9 mouse cellular contexts compared by ENCODE assay signal in the genomic region with DNA sequence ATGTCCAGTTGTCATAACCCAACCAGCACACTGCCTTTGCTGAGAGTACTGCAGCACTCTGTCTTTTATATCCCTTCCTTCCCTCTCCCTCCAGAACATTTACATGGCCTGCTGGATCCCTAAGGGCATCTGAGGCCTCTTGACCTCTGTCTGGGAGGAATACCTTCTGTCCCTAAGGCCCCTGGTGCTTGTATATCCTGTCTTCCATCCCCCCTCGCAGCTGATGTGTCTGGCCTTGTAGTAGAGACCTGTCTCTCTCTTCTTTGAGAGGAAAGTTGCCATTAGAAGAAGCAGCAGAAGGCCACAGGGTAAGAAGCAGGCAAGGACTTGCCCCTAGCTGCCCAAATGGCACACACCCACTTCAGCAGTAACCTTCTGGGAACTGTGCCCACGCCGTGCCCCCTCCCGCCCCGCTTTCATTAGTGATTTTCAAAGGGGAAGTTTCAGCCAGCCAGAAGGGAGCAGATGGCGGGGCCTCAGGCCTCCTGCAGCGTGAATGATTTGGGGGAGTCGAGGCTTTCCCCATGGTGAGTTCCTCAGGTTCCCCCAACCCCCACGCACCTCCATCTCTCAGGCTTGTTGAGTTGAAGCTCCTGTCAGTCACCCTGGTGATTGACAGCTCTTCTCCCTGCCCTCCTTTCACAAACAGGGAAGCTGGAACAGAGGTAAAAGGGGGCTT. TPM values are rescaled to one million over a fixed set of nuclear protein-coding genes. Genes with fewer than 3 reads are reported as not detected.
A peak's percentile ranks its signal among the peaks of the same experiment; 100 is the strongest.
DNase-seq lines count a peak whose midpoint lies in the region; ATAC-seq and TF ChIP-seq lines count a peak whose summit lies in the region.
"Had no signal": no experiment of that assay in that cellular context is flagged by ENCODE, and none has a peak within 500 bp of the region (broad histone marks: within the 10 kb centered on the region; RNA-seq: fewer than 3 reads in every experiment).

No protein-coding gene starts in this region.

- no peak for DNase-seq in heart, embryonic 10.5 days (ENCODE audit: low spot score)
- DNase-seq in heart, postnatal 14 days: no peak
- DNase-seq in limb, embryonic 11.5 days (ENCODE audit: low spot score): peak; percentile 77
- DNase-seq in T-cell, adult 2 months (ENCODE audit: low spot score): no peak

- H3K36me3 ChIP-seq in heart, embryonic 10.5 days: no peaks in the 10 kb centered on the region
- no peaks in the 10 kb centered on the region for H3K36me3 ChIP-seq in ES-Bruce4 (ENCODE audit: control insufficient read depth, insufficient read depth, low read length, poor library complexity, severe bottlenecking)
- no peaks in the 10 kb centered on the region for H3K36me3 ChIP-seq in heart, embryonic 14.5 days (ENCODE audit: control insufficient read depth, insufficient read depth, low read length)
- no peaks in the 10 kb centered on the region for H3K36me3 ChIP-seq in limb, embryonic 11.5 days (ENCODE audit: control insufficient read depth, insufficient read depth, low read length)
- no peaks in the 10 kb centered on the region for H3K36me3 ChIP-seq in neural tube, embryonic 12.5 days
- H3K36me3 ChIP-seq: G1E had no signal

- peak overlapping the region; percentile 45 for H3K4me2 ChIP-seq in heart, embryonic 14.5 days (ENCODE audit: low read length)
- H3K4me2 ChIP-seq in limb, embryonic 11.5 days (ENCODE audit: low read depth, severe bottlenecking): peak overlapping the region; percentile 37
- peak overlapping the region; percentile 51 for H3K4me2 ChIP-seq in neural tube, embryonic 12.5 days (replicated peaks)

- intact Hi-C loops in heart, postnatal 14 days (cut with DNase I): no loop called here

- no peaks in the 10 kb centered on the region for H3K27me3 ChIP-seq in heart, embryonic 10.5 days (ENCODE audit: insufficient read depth, poor library complexity, severe bottlenecking)
- H3K27me3 ChIP-seq in ES-Bruce4 (ENCODE audit: control insufficient read depth, insufficient read depth, low read length, poor library complexity, severe bottlenecking): no peaks in the 10 kb centered on the region
- no peaks in the 10 kb centered on the region for H3K27me3 ChIP-seq in heart, embryonic 14.5 days (ENCODE audit: control insufficient read depth, insufficient read depth, low read length)
- H3K27me3 ChIP-seq in limb, embryonic 11.5 days (ENCODE audit: control insufficient read depth, insufficient read depth, low read length): no peaks in the 10 kb centered on the region
- H3K27me3 ChIP-seq in neural tube, embryonic 12.5 days (replicated peaks): no peaks in the 10 kb centered on the region

- peak overlapping the region; percentile 28 for H3K4me3 ChIP-seq in heart, embryonic 10.5 days
- H3K4me3 ChIP-seq in ES-Bruce4 (ENCODE audit: low read depth, low read length): no peak overlapping the region
- no peak overlapping the region for H3K4me3 ChIP-seq in cortical plate, adult 2 months (ENCODE audit: insufficient read depth, low read length)
- H3K4me3 ChIP-seq in heart, embryonic 14.5 days (ENCODE audit: control insufficient read depth in 1 of 2, insufficient read depth in 1 of 2, low read depth in 1 of 2, low read length in 2 of 2): no peak overlapping the region
- H3K4me3 ChIP-seq in limb, embryonic 11.5 days (ENCODE audit: low read depth, low read length): peak overlapping the region; percentile 12; the same call in 1 of the 2 replicates
- H3K4me3 ChIP-seq in neural tube, embryonic 12.5 days: no peak overlapping the region

- WGBS in heart, embryonic 10.5 days: 10% methylated on average over 9 of the region's 9 CpGs
- 24% methylated on average over 9 of the region's 9 CpGs for WGBS in heart, embryonic 14.5 days
- WGBS in limb, embryonic 11.5 days: 3% methylated on average over 9 of the region's 9 CpGs
- WGBS in neural tube, embryonic 12.5 days: 4% methylated on average over 9 of the region's 9 CpGs

- H3K9ac ChIP-seq in ES-Bruce4 (ENCODE audit: low read depth, poor library complexity, severe bottlenecking): peak overlapping the region; percentile 3
- peak overlapping the region; percentile 21 for H3K9ac ChIP-seq in heart, embryonic 14.5 days (ENCODE audit: low read length)
- peak overlapping the region; percentile 38; the same call in 1 of the 2 replicates for H3K9ac ChIP-seq in limb, embryonic 11.5 days (ENCODE audit: low read length)
- H3K9ac ChIP-seq in neural tube, embryonic 12.5 days: no peak overlapping the region

- TF ChIP-seq CTCF in ES-Bruce4 (IDR thresholded peaks at IDR 0.05; ENCODE audit: low read depth, low read length): no peak
- TF ChIP-seq CTCF in cortical plate, adult 2 months (IDR thresholded peaks at IDR 0.05; ENCODE audit: extremely low read depth, insufficient read depth, low read length): no peak

- H3K27ac ChIP-seq in heart, embryonic 10.5 days: peak overlapping the region; percentile 82
- peak overlapping the region; percentile 60 for H3K27ac ChIP-seq in ES-Bruce4 (ENCODE audit: insufficient read depth, low read length)
- peak overlapping the region; percentile 32; the same call in 1 of the 2 replicates for H3K27ac ChIP-seq in cortical plate, adult 2 months (ENCODE audit: insufficient read depth, low read length)
- H3K27ac ChIP-seq in heart, embryonic 14.5 days (replicated peaks in 1 of 2; ENCODE audit: control insufficient read depth in 1 of 2, insufficient read depth in 1 of 2, low read depth in 2 of 2, low read length in 2 of 2): peak overlapping the region; percentile 84
- peak overlapping the region; percentile 98 for H3K27ac ChIP-seq in limb, embryonic 11.5 days (replicated peaks; ENCODE audit: low read depth, low read length)
- peak overlapping the region; percentile 63 for H3K27ac ChIP-seq in neural tube, embryonic 12.5 days

- H3K9me3 ChIP-seq in heart, embryonic 10.5 days: no peaks in the 10 kb centered on the region
- H3K9me3 ChIP-seq in ES-Bruce4 (replicated peaks; ENCODE audit: control insufficient read depth, insufficient read depth, low read length, poor library complexity, severe bottlenecking): no peaks in the 10 kb centered on the region
- no peaks in the 10 kb centered on the region for H3K9me3 ChIP-seq in heart, embryonic 14.5 days (ENCODE audit: control insufficient read depth, low read length)
- no peaks in the 10 kb centered on the region for H3K9me3 ChIP-seq in limb, embryonic 11.5 days (ENCODE audit: control insufficient read depth, low read length)
- no peaks in the 10 kb centered on the region for H3K9me3 ChIP-seq in neural tube, embryonic 12.5 days
- H3K9me3 ChIP-seq: G1E had no signal

- no peak for ATAC-seq in heart, embryonic 14.5 days (ENCODE audit: insufficient number of reproducible peaks, insufficient read depth, low FRiP score, low read depth)
- peak; percentile 12 for ATAC-seq in limb, embryonic 11.5 days (ENCODE audit: insufficient number of reproducible peaks, low FRiP score, low TSS enrichment, low read depth)
- ATAC-seq in neural tube, embryonic 12.5 days (ENCODE audit: low FRiP score, low read depth): peak; percentile 56

- no peak for TF ChIP-seq POLR2A in ES-Bruce4 (IDR thresholded peaks at IDR 0.05; ENCODE audit: insufficient read depth, low read length)
- TF ChIP-seq POLR2A in cortical plate, adult 2 months (IDR thresholded peaks at IDR 0.05; ENCODE audit: extremely low read depth, insufficient read depth, low read length): no peak

- TF ChIP-seq EP300 in ES-Bruce4 (IDR thresholded peaks at IDR 0.05; ENCODE audit: insufficient read depth, low read depth, low read length): peak; percentile 78; the same call in 1 of the 2 replicates

- H3K4me1 ChIP-seq in heart, embryonic 10.5 days: peaks cover 25% of the 10 kb centered on the region
- H3K4me1 ChIP-seq in ES-Bruce4 (ENCODE audit: control insufficient read depth, insufficient read depth, low read length): peaks cover 9% of the 10 kb centered on the region
- no peaks in the 10 kb centered on the region for H3K4me1 ChIP-seq in cortical plate, adult 2 months (ENCODE audit: control insufficient read depth, insufficient read depth, low read length)
- H3K4me1 ChIP-seq in heart, embryonic 14.5 days (ENCODE audit: control insufficient read depth in 2 of 2, insufficient read depth in 2 of 2, low read length in 2 of 2): peaks cover 14 to 17% of the 10 kb centered on the region in 2 experiments
- peaks cover 20% of the 10 kb centered on the region for H3K4me1 ChIP-seq in limb, embryonic 11.5 days (ENCODE audit: control insufficient read depth, insufficient read depth, low read length)
- H3K4me1 ChIP-seq in neural tube, embryonic 12.5 days: peaks cover 34% of the 10 kb centered on the region

RNA-seq across cellular contexts. Expression of gene Chd9, which starts 33.3 kb away (rescaled TPM):
- 31.5 and 36.8 TPM in 2 replicates for polyA plus RNA-seq in heart, embryonic 10.5 days (2016; fragmentation: Nextera tagmentation; extraction: Ambion mirVana)
- 10 to 100 TPM; 60.2 to 66.2 TPM for total RNA-seq in heart, postnatal 14 days (2021)
- 67.7 and 71.6 TPM in 2 replicates for polyA plus RNA-seq in ES-Bruce4 (2011; ENCODE audit: insufficient read depth, insufficient read length, low read depth, missing spikeins)
- polyA plus RNA-seq in cortical plate, adult 2 months (2012; rRNA removed): 291 and 305 TPM in 2 replicates
- polyA plus RNA-seq in heart, embryonic 14.5 days (2014; fragmentation: Nextera tagmentation; extraction: Ambion mirVana): 57.0 and 62.4 TPM in 2 replicates
- 60.0 and 62.2 TPM in 2 replicates for polyA plus RNA-seq in limb, embryonic 11.5 days (2014; fragmentation: Nextera tagmentation; extraction: Ambion mirVana)
- 81.4 and 84.1 TPM in 2 replicates for polyA plus RNA-seq in neural tube, embryonic 12.5 days (2016; fragmentation: Nextera tagmentation; extraction: Ambion mirVana)

RNA-seq across cellular contexts. Expression of gene Gm19935, which starts 44.2 kb away (rescaled TPM):
- polyA plus RNA-seq in heart, embryonic 10.5 days (2016; fragmentation: Nextera tagmentation; extraction: Ambion mirVana): not detected in 2 replicates
- total RNA-seq in heart, postnatal 14 days (2021): under 1 TPM in 1 of 2 experiments, not detected in 1; 0.76 TPM
- not detected in 2 replicates for polyA plus RNA-seq in ES-Bruce4 (2011; ENCODE audit: insufficient read depth, insufficient read length, low read depth, missing spikeins)
- 2.3 and 4.1 TPM in 2 replicates for polyA plus RNA-seq in cortical plate, adult 2 months (2012; rRNA removed)
- polyA plus RNA-seq in heart, embryonic 14.5 days (2014; fragmentation: Nextera tagmentation; extraction: Ambion mirVana): 0.20 TPM in 1 of 2 replicates, not detected in the other
- not detected in 2 replicates for polyA plus RNA-seq in limb, embryonic 11.5 days (2014; fragmentation: Nextera tagmentation; extraction: Ambion mirVana)
- polyA plus RNA-seq in neural tube, embryonic 12.5 days (2016; fragmentation: Nextera tagmentation; extraction: Ambion mirVana): 0.47 and 0.69 TPM in 2 replicates
- total RNA-seq: G1E had no signal
- polyA plus RNA-seq: G1E had no signal

Comparison
In these comparisons a context has a peak if more than half of its experiments do, and no peak if none do; other contexts are left out.
1. H3K4me3 ChIP-seq: peak in heart, embryonic 10.5 days (single experiment) and limb, embryonic 11.5 days (single experiment); none in ES-Bruce4 (single experiment), cortical plate, adult 2 months (single experiment), heart, embryonic 14.5 days (0 of 2) and neural tube, embryonic 12.5 days (single experiment).
2. H3K27ac ChIP-seq: peak in every context shown above with its lines; median percentile 98 in limb, embryonic 11.5 days; 84 in heart, embryonic 14.5 days; 82 in heart, embryonic 10.5 days; 63 in neural tube, embryonic 12.5 days; 60 in ES-Bruce4; 32 in cortical plate, adult 2 months.
3. Peak in every context shown above with its lines, with median percentiles within 50 percentile points of each other: H3K4me2 ChIP-seq.